In the genomic region with DNA sequence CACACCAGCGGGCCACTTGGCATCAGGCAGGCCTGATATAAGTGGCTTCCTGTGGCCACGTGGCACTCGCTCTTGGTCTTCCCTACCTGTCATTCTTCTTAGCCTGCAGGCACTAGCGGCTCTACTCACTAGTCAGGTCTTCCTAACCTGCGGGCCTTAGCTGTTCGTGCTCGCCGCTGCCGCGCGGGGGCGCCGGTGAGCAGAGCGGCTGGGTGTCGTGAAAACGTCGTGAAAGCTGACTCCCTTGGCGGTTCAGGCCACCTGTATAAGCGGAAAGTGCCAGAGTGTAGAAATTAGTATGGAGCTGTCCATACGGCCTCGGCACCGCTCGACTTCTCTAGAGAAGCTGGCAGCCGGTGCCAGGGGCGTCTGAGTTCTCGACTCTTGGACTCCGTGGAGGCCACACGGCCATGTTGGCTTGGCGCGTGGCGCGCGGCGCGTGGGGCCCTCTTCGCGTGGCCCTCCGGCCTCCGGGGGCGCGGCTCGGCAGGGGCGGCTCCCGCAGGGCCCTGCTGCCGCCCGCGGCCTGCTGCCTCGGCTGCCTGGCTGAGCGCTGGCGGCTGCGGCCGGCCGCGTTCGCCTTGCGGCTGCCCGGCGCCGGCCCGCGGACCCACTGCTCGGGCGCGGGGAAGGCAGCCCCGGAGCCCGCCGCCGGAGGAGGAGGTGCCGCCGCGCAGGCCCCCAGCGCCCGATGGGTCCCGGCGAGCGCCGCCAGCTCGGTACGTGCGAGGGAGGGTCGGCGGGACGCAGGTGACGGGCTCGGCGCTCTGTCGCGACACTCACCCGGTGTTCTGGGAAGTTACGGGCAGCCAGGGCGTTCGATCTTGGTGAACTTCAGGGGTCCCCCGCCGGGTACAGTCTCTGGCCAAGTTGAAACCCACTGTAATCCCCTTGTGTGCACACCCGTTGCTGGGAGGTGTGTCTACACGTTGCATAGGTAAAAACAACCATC, we compare ENCODE assay signal across 8 mouse cellular contexts. TPM values are rescaled to one million over a fixed set of nuclear protein-coding genes. Genes with fewer than 3 reads are reported as not detected.
A peak's percentile ranks its signal among the peaks of the same experiment; 100 is the strongest.
DNase-seq lines count a peak whose midpoint lies in the region; ATAC-seq lines count a peak whose summit lies in the region.

A gene (plus strand): TSS at position 260 of the 952 bp plus-strand sequence.

- peak within 1 kb of the TSS; percentile 91 for H3K9ac ChIP-seq in forebrain, embryonic 14.5 days (ENCODE audit: low read length)
- peak within 1 kb of the TSS; percentile 88 for H3K9ac ChIP-seq in neural tube, embryonic 15.5 days (replicated peaks)

- peak; percentile 94 for ATAC-seq in forebrain, embryonic 14.5 days
- ATAC-seq in neural tube, embryonic 15.5 days (ENCODE audit: low FRiP score) = peak; percentile 93

- peaks cover 17% of the 10 kb centered on the region for H3K36me3 ChIP-seq in forebrain, embryonic 14.5 days (ENCODE audit: control insufficient read depth, insufficient read depth, low read length)
- H3K36me3 ChIP-seq in neural tube, embryonic 15.5 days = peaks cover 17% of the 10 kb centered on the region

- peak within 1 kb of the TSS; percentile 79 for H3K27ac ChIP-seq in forebrain, embryonic 14.5 days (ENCODE audit: low read depth, low read length)
- peak within 1 kb of the TSS; percentile 90 for H3K27ac ChIP-seq in neural tube, embryonic 15.5 days (replicated peaks)

- under 1% methylated on average over 66 of the region's 96 CpGs for WGBS in forebrain, embryonic 14.5 days
- WGBS in neural tube, embryonic 15.5 days = under 1% methylated on average over 81 of the region's 96 CpGs

- H3K4me3 ChIP-seq in forebrain, embryonic 14.5 days (ENCODE audit: low read depth, low read length) = peak within 1 kb of the TSS; percentile 87
- peak within 1 kb of the TSS; percentile 98 for H3K4me3 ChIP-seq in neural tube, embryonic 15.5 days (replicated peaks)

- H3K9me3 ChIP-seq in forebrain, embryonic 14.5 days (replicated peaks; ENCODE audit: control insufficient read depth, low read length) = no peaks in the 10 kb centered on the region
- H3K9me3 ChIP-seq in neural tube, embryonic 15.5 days (replicated peaks) = no peaks in the 10 kb centered on the region

- intact Hi-C loops in heart, postnatal 14 days (cut with DNase I) = loop anchor here (1.0 kb wide), 1 partner anchor 57 kb away; no protein-coding TSS in a partner anchor

- peaks cover 14% of the 10 kb centered on the region for H3K4me1 ChIP-seq in forebrain, embryonic 14.5 days (ENCODE audit: control insufficient read depth, insufficient read depth, low read length)
- H3K4me1 ChIP-seq in neural tube, embryonic 15.5 days = peaks cover 23% of the 10 kb centered on the region

- DNase-seq in ES-CJ7 (ENCODE audit: low read depth, low spot score) = peak; percentile 98
- peak; percentile 97 for DNase-seq in cerebellum, adult 11 months
- DNase-seq in forebrain, embryonic 14.5 days (ENCODE audit: low spot score) = peak; percentile 95
- DNase-seq in heart, postnatal 14 days = peak; percentile 98 to 99
- peak; percentile 95 for DNase-seq in layer of hippocampus, adult 11-12 months (ENCODE audit: low spot score)
- DNase-seq in lung, adult 18-20 months = peak; percentile 96
- peak; percentile 97 for DNase-seq in testis, postnatal 14 days (ENCODE audit: low spot score)

- no peaks in the 10 kb centered on the region for H3K27me3 ChIP-seq in forebrain, embryonic 14.5 days (replicated peaks; ENCODE audit: control insufficient read depth, insufficient read depth, low read length)
- no peaks in the 10 kb centered on the region for H3K27me3 ChIP-seq in neural tube, embryonic 15.5 days (replicated peaks)

- H3K4me2 ChIP-seq in forebrain, embryonic 14.5 days (ENCODE audit: low read length) = peak within 1 kb of the TSS; percentile 76
- H3K4me2 ChIP-seq in neural tube, embryonic 15.5 days = peak within 1 kb of the TSS; percentile 75

RNA-seq across cellular contexts. Expression of the gene that starts here (rescaled TPM):
- polyA plus RNA-seq in forebrain, embryonic 14.5 days (2014; fragmentation: Nextera tagmentation; extraction: Ambion mirVana) = 8.2 and 8.9 TPM in 2 replicates
- total RNA-seq in heart, postnatal 14 days (2021) = 10 to 100 TPM; 15.1 to 16.0 TPM
- 13.9 and 19.4 TPM in 2 replicates for polyA plus RNA-seq in neural tube, embryonic 15.5 days (2015; fragmentation: Nextera tagmentation; extraction: Ambion mirVana)

Comparison
In these comparisons a context has a peak if more than half of its experiments do, and no peak if none do; other contexts are left out.
1. Peak in every context shown above with its lines: DNase-seq, ATAC-seq, H3K4me3 ChIP-seq and H3K27ac ChIP-seq.